Mouse (Mus musculus): ENCODE results near the gene Ipo4.

DNA sequence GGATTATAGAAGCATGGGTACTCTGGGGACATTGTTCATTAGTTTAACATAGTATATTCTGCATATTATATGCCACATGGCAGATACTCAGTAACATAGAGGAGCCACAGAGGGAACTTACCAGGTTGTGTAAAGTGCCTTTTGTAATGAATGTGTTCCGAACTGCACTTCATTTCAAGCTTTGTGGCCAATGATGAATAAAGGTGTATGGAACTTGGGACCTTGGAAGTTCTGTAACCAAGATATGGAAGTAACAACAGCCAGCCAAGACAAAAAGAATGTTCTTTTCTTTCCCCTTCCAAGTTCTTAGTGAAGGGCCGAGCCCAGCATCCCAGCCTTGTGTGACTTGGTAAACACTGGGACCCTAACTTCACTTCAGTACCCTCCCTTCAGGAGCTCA, 14.1 kb upstream of the Ipo4 start, which contains the start of gene Tssk4:
- TF ChIP-seq CTCF (IDR thresholded peaks at IDR 0.05; ENCODE audit: borderline replicate concordance, insufficient read depth, low read depth, low read length) (no peak), POLR2A (IDR thresholded peaks at IDR 0.05; ENCODE audit: borderline replicate concordance, insufficient read depth, low read length) (no peak)
